Mouse (Mus musculus) heart, adult 2 months (tissue): ENCODE data around the gene Veph1.

Experiments used
- CTCF ChIP-seq: fragments of 200-600 bp; IDR thresholded peaks from 2 replicates; pipeline ENCODE4 v1.8.1; 2022; ENCODE audit warnings: antibody characterized with exemption, mild to moderate bottlenecking, moderate library complexity
- POLR2A ChIP-seq: fragments of 200-500 bp; IDR thresholded peaks from 2 replicates; pipeline ENCODE4 v1.6.1; 2011; ENCODE audit warnings: mild to moderate bottlenecking, low read depth, low read length, control low read depth; ENCODE audit not compliant: insufficient read depth

GRCm38 (mm10) chr3:66294729-66295128 is 1.9 kb downstream of the Veph1 start:
- TF ChIP-seq POLR2A (no peak), CTCF (no peak)
